Comparison of ENCODE assay signal across 8 mouse cellular contexts in genomic region chr17:23570017-23570416, GRCm38 (mm10). TPM values are rescaled to one million over a fixed set of nuclear protein-coding genes. Genes with fewer than 3 reads are reported as not detected.
DNase-seq lines count a peak whose midpoint lies in the region; ATAC-seq and TF ChIP-seq lines count a peak whose summit lies in the region.

No protein-coding gene starts in this region.

- no peak overlapping the region for H3K9ac ChIP-seq in midbrain, embryonic 15.5 days
- H3K9ac ChIP-seq in midbrain, embryonic 11.5 days (ENCODE audit: low read length), result no peak overlapping the region

- H3K4me1 ChIP-seq in midbrain, embryonic 15.5 days, result peaks cover 4% of the 10 kb centered on the region
- H3K4me1 ChIP-seq in midbrain, embryonic 11.5 days (ENCODE audit: control insufficient read depth, insufficient read depth, low read length), result peaks cover 3% of the 10 kb centered on the region; the same call in 1 of the 2 replicates
- H3K4me1 ChIP-seq in small intestine, adult 2 months (ENCODE audit: control insufficient read depth, insufficient read depth, insufficient read length, low read length), result peaks cover under 1% of the 10 kb centered on the region; the same call in 1 of the 2 replicates

- DNase-seq in cerebellum, postnatal 10 days, result peak; percentile 69 to 71
- no peak for DNase-seq in midbrain, embryonic 11.5 days (ENCODE audit: low spot score, missing footprints)
- peak; percentile 44 for DNase-seq in embryo, embryonic 10.5 days (ENCODE audit: low spot score)
- DNase-seq in kidney, postnatal 25 days, result peak; percentile 59 to 71
- no peak for DNase-seq in left cerebral cortex, postnatal 36 days (ENCODE audit: low spot score in 2 of 2)

- no peak overlapping the region for H3K4me3 ChIP-seq in midbrain, embryonic 15.5 days
- H3K4me3 ChIP-seq in midbrain, embryonic 11.5 days (ENCODE audit: low read depth, low read length), result no peak overlapping the region
- H3K4me3 ChIP-seq in small intestine, adult 2 months (ENCODE audit: low read depth, low read length), result no peak overlapping the region

- H3K4me2 ChIP-seq in midbrain, embryonic 15.5 days, result no peak overlapping the region
- H3K4me2 ChIP-seq in midbrain, embryonic 11.5 days, result no peak overlapping the region

- TF ChIP-seq POLR2A in small intestine, adult 2 months (IDR thresholded peaks at IDR 0.05; ENCODE audit: low read depth, low read length), result no peak

- intact Hi-C loops in left cerebral cortex, postnatal 36 days (cut with DNase I), result no loop called here

- H3K27me3 ChIP-seq in midbrain, embryonic 15.5 days (replicated peaks), result no peaks in the 10 kb centered on the region
- H3K27me3 ChIP-seq in midbrain, embryonic 11.5 days (ENCODE audit: control insufficient read depth, insufficient read depth, low read length), result no peaks in the 10 kb centered on the region
- H3K27me3 ChIP-seq in small intestine, adult 2 months (ENCODE audit: control insufficient read depth, insufficient read depth, low read length), result no peaks in the 10 kb centered on the region

- ATAC-seq in cerebellum, adult (ENCODE audit: insufficient number of reproducible peaks, low FRiP score, low TSS enrichment), result no peak
- ATAC-seq in midbrain, embryonic 15.5 days (replicated peaks), result peak; percentile 19; the same call in 1 of the 2 replicates
- ATAC-seq in midbrain, embryonic 11.5 days (ENCODE audit: low FRiP score), result no peak

- peaks cover 11% of the 10 kb centered on the region; the same call in 1 of the 2 replicates for H3K36me3 ChIP-seq in midbrain, embryonic 15.5 days (replicated peaks)
- H3K36me3 ChIP-seq in midbrain, embryonic 11.5 days (ENCODE audit: control insufficient read depth, insufficient read depth, low read length), result no peaks in the 10 kb centered on the region; the same call in 1 of the 2 replicates
- H3K36me3 ChIP-seq in small intestine, adult 2 months (ENCODE audit: control insufficient read depth, insufficient read depth, low read length), result no peaks in the 10 kb centered on the region

- TF ChIP-seq CTCF in small intestine, adult 2 months (IDR thresholded peaks at IDR 0.05; ENCODE audit: extremely low read depth, insufficient read length, insufficient replicate concordance, low read depth, low read length), result peak; percentile 63; the same call in 1 of the 2 replicates

- 45% methylated on average over 6 of the region's 6 CpGs for WGBS in midbrain, embryonic 15.5 days
- 47% methylated on average over 6 of the region's 6 CpGs for WGBS in midbrain, embryonic 11.5 days
- 26% methylated on average over 6 of the region's 6 CpGs for WGBS in small intestine, adult 2 months

- H3K9me3 ChIP-seq in midbrain, embryonic 15.5 days, result no peaks in the 10 kb centered on the region
- no peaks in the 10 kb centered on the region for H3K9me3 ChIP-seq in midbrain, embryonic 11.5 days (ENCODE audit: control insufficient read depth, low read length)

- H3K27ac ChIP-seq in midbrain, embryonic 15.5 days, result no peak overlapping the region
- no peak overlapping the region for H3K27ac ChIP-seq in midbrain, embryonic 11.5 days (ENCODE audit: low read depth, low read length)
- no peak overlapping the region for H3K27ac ChIP-seq in small intestine, adult 2 months (ENCODE audit: insufficient read depth, low read depth, low read length)

RNA-seq across cellular contexts. Expression of gene Zfp213, which starts 6.0 kb away (rescaled TPM):
- polyA plus RNA-seq in midbrain, embryonic 15.5 days (2015; fragmentation: Nextera tagmentation; extraction: Ambion mirVana), result 19.4 and 19.7 TPM in 2 replicates
- polyA plus RNA-seq in midbrain, embryonic 11.5 days (2014; fragmentation: Nextera tagmentation; extraction: Ambion mirVana), result 17.5 and 19.9 TPM in 2 replicates
- 6.4 and 7.8 TPM in 2 replicates for polyA plus RNA-seq in small intestine, adult 2 months (2012; rRNA removed)
- total RNA-seq in left cerebral cortex, postnatal 36 days (2021), result 1 to 10 TPM; 6.0 to 6.8 TPM

RNA-seq across cellular contexts. Expression of gene Zfp13, which starts 29.3 kb away (rescaled TPM):
- 30.4 and 31.9 TPM in 2 replicates for polyA plus RNA-seq in midbrain, embryonic 15.5 days (2015; fragmentation: Nextera tagmentation; extraction: Ambion mirVana)
- polyA plus RNA-seq in midbrain, embryonic 11.5 days (2014; fragmentation: Nextera tagmentation; extraction: Ambion mirVana), result 16.3 and 16.5 TPM in 2 replicates
- 5.4 and 6.8 TPM in 2 replicates for polyA plus RNA-seq in small intestine, adult 2 months (2012; rRNA removed)
- 10 to 100 TPM; 26.0 to 26.4 TPM for total RNA-seq in left cerebral cortex, postnatal 36 days (2021)

RNA-seq across cellular contexts. Expression of gene Zscan10, which starts 30.6 kb away (rescaled TPM):
- polyA plus RNA-seq in midbrain, embryonic 15.5 days (2015; fragmentation: Nextera tagmentation; extraction: Ambion mirVana), result not detected in 2 replicates
- polyA plus RNA-seq in midbrain, embryonic 11.5 days (2014; fragmentation: Nextera tagmentation; extraction: Ambion mirVana), result 0.22 TPM in 1 of 2 replicates, not detected in the other
- not detected in 2 replicates for polyA plus RNA-seq in small intestine, adult 2 months (2012; rRNA removed)
- total RNA-seq in left cerebral cortex, postnatal 36 days (2021), result not detected

Comparison
In these comparisons a context has a peak if more than half of its experiments do, and no peak if none do; other contexts are left out.
1. DNase-seq: peak in cerebellum, postnatal 10 days (2 of 2), embryo, embryonic 10.5 days (single experiment) and kidney, postnatal 25 days (2 of 2); none in midbrain, embryonic 11.5 days (single experiment) and left cerebral cortex, postnatal 36 days (0 of 2).